ENCODE assay signal across 7 mouse cellular contexts in the genomic region with DNA sequence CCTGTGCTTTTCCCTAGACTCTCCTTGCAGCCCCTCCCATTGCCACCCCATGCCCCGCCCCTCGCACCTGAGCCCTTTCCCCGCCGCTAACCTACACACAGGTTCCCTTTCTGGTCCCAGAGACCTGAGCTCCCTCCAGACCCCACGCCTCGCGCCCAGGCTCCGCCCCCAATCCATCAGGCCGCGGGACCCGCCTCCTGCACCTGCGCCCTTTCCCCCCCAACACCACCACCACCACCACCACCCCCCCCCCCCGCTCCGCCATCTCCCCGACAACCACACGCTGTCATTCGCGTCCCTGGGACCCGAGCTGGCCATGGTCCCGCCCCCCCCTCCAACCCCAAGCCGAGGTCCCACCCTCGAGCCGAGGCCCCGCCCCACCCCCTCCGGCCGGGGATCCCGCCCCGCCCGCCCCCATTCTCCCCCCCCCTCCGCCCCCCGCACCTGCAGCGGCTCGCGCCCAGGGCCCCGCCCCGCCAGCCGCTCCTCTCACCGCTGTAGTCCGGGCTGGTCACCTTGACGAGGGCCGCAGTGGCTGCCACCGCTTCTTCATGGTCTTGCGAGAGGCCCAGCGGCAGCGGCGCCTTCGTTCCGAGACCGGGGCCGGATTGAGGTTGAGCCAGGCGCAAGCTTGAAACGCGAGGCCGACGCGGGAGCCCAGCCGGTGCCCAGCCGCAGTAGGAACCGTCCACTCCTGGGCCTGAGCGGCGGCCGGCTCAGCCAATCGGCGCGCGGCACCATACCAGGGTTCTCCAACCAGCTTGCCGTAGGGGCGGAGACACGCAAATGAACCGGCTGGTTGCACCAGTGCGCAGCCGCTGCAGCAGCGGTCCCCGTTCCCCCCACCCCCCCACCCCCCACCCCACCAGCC. TPM values are rescaled to one million over a fixed set of nuclear protein-coding genes. Genes with fewer than 3 reads are reported as not detected.
DNase-seq lines count a peak whose midpoint lies in the region; ATAC-seq and TF ChIP-seq lines count a peak whose summit lies in the region.

TSS of gene Ralgps1 (minus strand) at position 710 of the 871 bp plus-strand sequence.

- WGBS in embryonic facial prominence, embryonic 10.5 days, result under 1% methylated on average over 61 of the region's 74 CpGs
- WGBS in intestine, postnatal 0 days, result under 1% methylated on average over 57 of the region's 74 CpGs
- WGBS in midbrain, embryonic 12.5 days, result 2% methylated on average over 47 of the region's 74 CpGs
- WGBS in small intestine, adult 2 months, result under 1% methylated on average over 69 of the region's 74 CpGs

- H3K4me3 ChIP-seq in embryonic facial prominence, embryonic 10.5 days, result peak within 1 kb of the TSS; percentile 71
- peak within 1 kb of the TSS; percentile 58 for H3K4me3 ChIP-seq in intestine, postnatal 0 days (ENCODE audit: low read depth, low read length)
- peak within 1 kb of the TSS; percentile 72 for H3K4me3 ChIP-seq in midbrain, embryonic 12.5 days
- H3K4me3 ChIP-seq in small intestine, adult 2 months (ENCODE audit: low read depth, low read length), result peak within 1 kb of the TSS; percentile 75

- no peaks in the 10 kb centered on the region for H3K9me3 ChIP-seq in embryonic facial prominence, embryonic 10.5 days
- H3K9me3 ChIP-seq in intestine, postnatal 0 days (ENCODE audit: control insufficient read depth), result no peaks in the 10 kb centered on the region
- no peaks in the 10 kb centered on the region for H3K9me3 ChIP-seq in midbrain, embryonic 12.5 days

- peak; percentile 93 for ATAC-seq in intestine, postnatal 0 days
- ATAC-seq in midbrain, embryonic 12.5 days (ENCODE audit: low FRiP score, low read depth), result peak; percentile 99

- peak within 1 kb of the TSS; percentile 84 for H3K27ac ChIP-seq in embryonic facial prominence, embryonic 10.5 days (replicated peaks)
- H3K27ac ChIP-seq in intestine, postnatal 0 days (ENCODE audit: low read depth, low read length), result peak within 1 kb of the TSS; percentile 93
- peak within 1 kb of the TSS; percentile 99 for H3K27ac ChIP-seq in midbrain, embryonic 12.5 days (replicated peaks)
- H3K27ac ChIP-seq in small intestine, adult 2 months (ENCODE audit: insufficient read depth, low read depth, low read length), result peak within 1 kb of the TSS; percentile 86

- no peaks in the 10 kb centered on the region; the same call in 1 of the 2 replicates for H3K27me3 ChIP-seq in embryonic facial prominence, embryonic 10.5 days (replicated peaks; ENCODE audit: low read depth, poor library complexity, severe bottlenecking)
- H3K27me3 ChIP-seq in intestine, postnatal 0 days (replicated peaks; ENCODE audit: control insufficient read depth, insufficient read depth, low read length), result no peaks in the 10 kb centered on the region
- peaks cover 16% of the 10 kb centered on the region for H3K27me3 ChIP-seq in midbrain, embryonic 12.5 days
- no peaks in the 10 kb centered on the region for H3K27me3 ChIP-seq in small intestine, adult 2 months (ENCODE audit: control insufficient read depth, insufficient read depth, low read length)

- H3K4me1 ChIP-seq in embryonic facial prominence, embryonic 10.5 days, result peaks cover 14% of the 10 kb centered on the region
- peaks cover 8% of the 10 kb centered on the region; the same call in 1 of the 2 replicates for H3K4me1 ChIP-seq in intestine, postnatal 0 days (replicated peaks; ENCODE audit: control insufficient read depth, insufficient read depth, low read length)
- peaks cover 19% of the 10 kb centered on the region for H3K4me1 ChIP-seq in midbrain, embryonic 12.5 days
- H3K4me1 ChIP-seq in small intestine, adult 2 months (ENCODE audit: control insufficient read depth, insufficient read depth, insufficient read length, low read length), result peaks cover 17% of the 10 kb centered on the region

- no peak for TF ChIP-seq CTCF in intestine, postnatal 0 days (IDR thresholded peaks at IDR 0.05; ENCODE audit: low read depth)
- no peak for TF ChIP-seq CTCF in small intestine, adult 2 months (IDR thresholded peaks at IDR 0.05; ENCODE audit: extremely low read depth, insufficient read length, insufficient replicate concordance, low read depth, low read length)

- intact Hi-C loops in left cerebral cortex, postnatal 4 days (cut with DNase I), result no loop called here

- peak; percentile 6; the same call in 1 of the 2 replicates for TF ChIP-seq POLR2A in small intestine, adult 2 months (IDR thresholded peaks at IDR 0.05; ENCODE audit: low read depth, low read length)

- H3K4me2 ChIP-seq in intestine, postnatal 0 days (replicated peaks; ENCODE audit: low read depth), result peak within 1 kb of the TSS; percentile 74
- peak within 1 kb of the TSS; percentile 80 for H3K4me2 ChIP-seq in midbrain, embryonic 12.5 days (replicated peaks)

- H3K36me3 ChIP-seq in embryonic facial prominence, embryonic 10.5 days (replicated peaks), result no peaks in the 10 kb centered on the region
- no peaks in the 10 kb centered on the region; the same call in 1 of the 2 replicates for H3K36me3 ChIP-seq in intestine, postnatal 0 days (ENCODE audit: control insufficient read depth, insufficient read depth)
- H3K36me3 ChIP-seq in midbrain, embryonic 12.5 days, result peaks cover 20% of the 10 kb centered on the region; the same call in 1 of the 2 replicates
- no peaks in the 10 kb centered on the region; the same call in none of the 2 replicates for H3K36me3 ChIP-seq in small intestine, adult 2 months (ENCODE audit: control insufficient read depth, insufficient read depth, low read length)

- peak within 1 kb of the TSS; percentile 50 for H3K9ac ChIP-seq in intestine, postnatal 0 days (ENCODE audit: low read depth, low read length)
- H3K9ac ChIP-seq in midbrain, embryonic 12.5 days (replicated peaks), result peak within 1 kb of the TSS; percentile 77

- DNase-seq in adrenal gland, postnatal 10 days, result peak; percentile 98
- DNase-seq in embryonic facial prominence, embryonic 10.5 days (ENCODE audit: low spot score), result peak; percentile 99
- DNase-seq in gonadal fat pad, adult 2 months (ENCODE audit: low read depth), result peak; percentile 30
- peak; percentile 99 for DNase-seq in left cerebral cortex, postnatal 4 days

RNA-seq across cellular contexts. Expression of gene Ralgps1, which starts in this region (rescaled TPM):
- total RNA-seq in adrenal gland, postnatal 10 days (2021), result 1 to 10 TPM; 4.2 to 6.3 TPM
- polyA plus RNA-seq in embryonic facial prominence, embryonic 10.5 days (2016; fragmentation: Nextera tagmentation; extraction: Ambion mirVana), result 4.8 and 5.5 TPM in 2 replicates
- 10.2 and 10.6 TPM in 2 replicates for polyA plus RNA-seq in gonadal fat pad, adult 2 months (2012; rRNA removed)
- polyA plus RNA-seq in intestine, postnatal 0 days (2015; fragmentation: Nextera tagmentation; extraction: Ambion mirVana), result 4.0 and 4.9 TPM in 2 replicates
- total RNA-seq in left cerebral cortex, postnatal 4 days (2021), result 100 to 1,000 TPM; 117 to 123 TPM
- 25.6 and 26.6 TPM in 2 replicates for polyA plus RNA-seq in midbrain, embryonic 12.5 days (2016; fragmentation: Nextera tagmentation; extraction: Ambion mirVana)
- 4.5 and 9.5 TPM in 2 replicates for polyA plus RNA-seq in small intestine, adult 2 months (2012; rRNA removed)

Comparison
In these comparisons a context has a peak if more than half of its experiments do, and no peak if none do; other contexts are left out.
1. Peak in every context shown above with its lines: DNase-seq, ATAC-seq, H3K4me3 ChIP-seq and H3K27ac ChIP-seq.
2. RNA of gene Ralgps1 (total RNA-seq): 117 to 123 TPM in left cerebral cortex, postnatal 4 days; 4.2 to 6.3 TPM in adrenal gland, postnatal 10 days; every median in the first group is over 10 times any median in the second.
3. DNase-seq: peak in every context shown above with its lines; median percentile 99 in embryonic facial prominence, embryonic 10.5 days; 99 in left cerebral cortex, postnatal 4 days; 98 in adrenal gland, postnatal 10 days; 30 in gonadal fat pad, adult 2 months.